Mouse (Mus musculus) heart, adult 2 months (tissue): Measurements from ENCODE around the gene Rps19bp1.

Source experiments
- CTCF ChIP-seq: fragments of 200-600 bp; IDR thresholded peaks from 2 replicates; pipeline ENCODE4 v1.8.1; 2022; ENCODE audit warnings: antibody characterized with exemption, mild to moderate bottlenecking, moderate library complexity
- EP300 ChIP-seq: fragments of 200-500 bp; IDR thresholded peaks from 2 replicates; pipeline ENCODE4 v1.6.1; 2011; ENCODE audit warnings: low read depth, low read length, control low read depth; ENCODE audit not compliant: insufficient read depth
- POLR2A ChIP-seq: fragments of 200-500 bp; IDR thresholded peaks from 2 replicates; pipeline ENCODE4 v1.6.1; 2011; ENCODE audit warnings: mild to moderate bottlenecking, low read depth, low read length, control low read depth; ENCODE audit not compliant: insufficient read depth

DNA sequence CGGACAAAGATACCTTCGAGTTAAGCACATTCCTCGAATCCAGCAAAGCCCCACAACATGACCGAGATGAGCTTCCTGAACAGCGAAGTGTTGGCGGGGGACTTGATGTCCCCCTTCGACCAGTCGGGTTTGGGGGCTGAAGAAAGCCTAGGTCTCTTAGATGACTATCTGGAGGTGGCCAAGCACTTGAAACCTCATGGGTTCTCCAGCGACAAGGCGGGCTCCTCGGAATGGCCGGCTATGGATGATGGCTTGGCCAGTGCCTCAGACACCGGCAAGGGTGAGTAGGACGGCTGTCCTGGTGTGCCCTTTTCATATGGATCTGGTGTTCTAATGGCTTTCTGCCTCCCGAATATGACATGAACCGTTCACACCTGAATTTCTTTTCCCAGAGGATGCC lies 7.9 kb downstream of the Rps19bp1 start:
- no peak for TF ChIP-seq CTCF
- TF ChIP-seq EP300 = no peak
- TF ChIP-seq POLR2A = no peak; the same call in 1 of the 2 replicates
